Mouse (Mus musculus) thymus, adult 2 months (tissue): ENCODE results near the gene Vwa1. TPM values are rescaled to one million over a fixed set of nuclear protein-coding genes. Genes with fewer than 3 reads are reported as not detected.

Experiments
- DNase-seq: peaks from one replicate; pipeline ENCODE4 v3.0.0; 2021
- H3K27ac ChIP-seq: fragments of 200-500 bp; 2 replicates; pipeline ENCODE4 v1.5.1; 2012; ENCODE audit warnings: low read length, control low read depth; ENCODE audit not compliant: control insufficient read depth, insufficient read depth
- H3K27me3 ChIP-seq: fragments of 200-500 bp; 2 replicates; pipeline ENCODE4 v1.6.1; 2012; ENCODE audit warnings: mild to moderate bottlenecking, low read length, moderate library complexity, mixed read lengths; ENCODE audit not compliant: control insufficient read depth, insufficient read depth
- H3K36me3 ChIP-seq: fragments of 200-500 bp; 2 replicates; pipeline ENCODE4 v1.6.1; 2012; ENCODE audit warnings: mild to moderate bottlenecking, low read length, moderate library complexity; ENCODE audit not compliant: control insufficient read depth, insufficient read depth
- H3K4me1 ChIP-seq: fragments of 200-500 bp; replicated peaks from 2 replicates; pipeline ENCODE4 v1.6.1; 2012; ENCODE audit warnings: low read length; ENCODE audit not compliant: control insufficient read depth, insufficient read depth
- H3K4me3 ChIP-seq: fragments of 200-500 bp; 2 replicates; pipeline ENCODE4 v1.5.1; 2012; ENCODE audit warnings: mild to moderate bottlenecking, low read length, control low read depth, moderate library complexity; ENCODE audit not compliant: control insufficient read depth, insufficient read depth
- CTCF ChIP-seq: fragments of 200-500 bp; IDR thresholded peaks from 2 replicates; pipeline ENCODE4 v1.5.1; 2012; ENCODE audit warnings: mild to moderate bottlenecking, control low read depth, low read length, moderate library complexity, borderline replicate concordance; ENCODE audit not compliant: control insufficient read depth, poor library complexity, insufficient read depth; ENCODE audit errors: extremely low read depth
- POLR2A ChIP-seq: fragments of 200-500 bp; IDR thresholded peaks from 2 replicates; pipeline ENCODE4 v1.6.1; 2012; ENCODE audit warnings: mild to moderate bottlenecking, low read length, control low read depth, moderate library complexity; ENCODE audit not compliant: control insufficient read depth, poor library complexity, insufficient read depth; ENCODE audit errors: extremely low read depth
- WGBS: fragments of 180-500 bp; shearing (Covaris S2); methylation state at CpG from one replicate; pipeline ENCODE4 v1.1.7; 2018; 5-methylcytosine and 5-hydroxymethylcytosine counted together
- polyA plus RNA-seq: library from polyadenylated mRNA; depleted of rRNA; stranded (reverse); fragments of >200 nt; gene quantifications from 2 replicates; pipeline ENCODE4 v1.2.3, GENCODE M21; 2012

The Vwa1 gene
- polyA plus RNA-seq, 1 experiment, result 13.5 TPM

DNA sequence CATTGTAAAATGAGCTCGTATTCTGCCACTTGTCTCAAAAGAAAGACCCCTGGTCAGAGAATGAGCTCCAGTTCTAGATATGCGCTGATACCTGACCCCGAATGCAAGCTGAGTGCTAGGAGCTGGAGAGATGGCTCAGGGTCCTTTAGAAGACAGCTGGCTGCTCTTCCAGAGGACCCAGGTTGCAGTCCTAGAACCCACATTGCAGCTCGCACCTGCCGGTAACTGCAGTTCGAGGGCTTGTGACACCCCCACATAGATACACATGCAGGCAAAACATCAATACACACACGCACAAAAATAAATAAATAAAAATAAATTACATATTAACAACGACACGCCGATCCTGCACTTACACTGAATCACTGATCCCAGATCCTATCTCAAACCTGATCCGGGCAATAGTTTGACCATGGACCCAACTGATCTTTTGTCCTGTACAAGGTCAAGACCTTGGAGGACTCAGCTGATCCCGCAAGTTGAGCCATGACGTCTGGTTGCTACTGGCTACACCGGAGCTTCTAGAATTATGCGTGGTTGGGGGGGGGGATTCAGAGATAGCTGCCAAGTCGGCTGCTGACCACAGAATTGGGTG lies 9.1 kb upstream of the Vwa1 start:
- Histone ChIP-seq H3K27me3 (peaks cover 4% of the 10 kb centered on the region; the same call in 1 of the 2 replicates), H3K36me3 (no peaks in the 10 kb centered on the region), H3K4me3 (no peak overlapping the region; the same call in 1 of the 2 replicates), H3K4me1 (0 out of 2 replicates have a peak, but pooled peaks cover 5% of the 10 kb centered on the region), H3K27ac (no peak overlapping the region)
- WGBS, result 47% methylated on average over 16 of the region's 16 CpGs
- no peak for DNase-seq
- TF ChIP-seq CTCF (no peak), POLR2A (no peak)

- no peak for DNase-seq
- peaks cover 5% of the 10 kb centered on the region; the same call in 1 of the 2 replicates for H3K4me1 ChIP-seq
- H3K4me3 ChIP-seq, result no peak overlapping the region
- TF ChIP-seq CTCF (no peak), POLR2A (no peak)
- H3K27me3 ChIP-seq, result peaks cover 4% of the 10 kb centered on the region; the same call in 1 of the 2 replicates
- H3K36me3 ChIP-seq, result no peaks in the 10 kb centered on the region
- H3K27ac ChIP-seq, result no peak overlapping the region
- WGBS, result 71% methylated on average over 6 of the region's 6 CpGs
These were observed 6.4 kb upstream of the Vwa1 start for GRCm38 (mm10) chr4:155780895-155781294.

DNA sequence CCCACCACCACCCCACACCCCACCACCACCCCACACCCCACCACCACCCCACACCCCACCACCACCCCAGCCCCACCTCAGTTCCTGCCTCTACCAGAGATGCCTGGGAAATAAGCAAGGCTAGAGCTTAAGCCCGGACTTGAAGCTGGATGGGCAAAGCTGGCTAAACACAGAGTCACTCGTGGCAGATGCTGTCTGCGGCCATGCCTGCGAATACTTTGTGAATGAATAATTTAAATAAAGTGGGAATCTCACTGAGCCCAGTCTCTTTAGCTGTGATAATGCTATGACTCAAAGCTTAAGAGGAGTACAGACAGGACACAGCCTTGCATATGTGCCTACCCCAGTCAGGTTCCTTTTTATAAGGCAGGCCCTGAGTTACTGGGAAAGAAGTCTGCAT lies 5.0 kb upstream of the Vwa1 start:
- peaks cover 14% of the 10 kb centered on the region; the same call in 1 of the 2 replicates for H3K4me1 ChIP-seq
- H3K27me3 ChIP-seq, result peaks cover 2% of the 10 kb centered on the region; the same call in 1 of the 2 replicates
- H3K27ac ChIP-seq, result no peak overlapping the region
- DNase-seq, result no peak
- WGBS, result 94% methylated on average over 4 of the region's 4 CpGs
- H3K36me3 ChIP-seq, result no peaks in the 10 kb centered on the region
- H3K4me3 ChIP-seq, result no peak overlapping the region
- TF ChIP-seq POLR2A (no peak), CTCF (no peak)

- no peaks in the 10 kb centered on the region for H3K27me3 ChIP-seq
- WGBS, result 97% methylated on average over 2 of the region's 2 CpGs
- no peaks in the 10 kb centered on the region for H3K36me3 ChIP-seq
- no peak overlapping the region for H3K27ac ChIP-seq
- no peak overlapping the region for H3K4me3 ChIP-seq
- DNase-seq, result no peak
- H3K4me1 ChIP-seq, result peaks cover 14% of the 10 kb centered on the region
- TF ChIP-seq POLR2A (no peak), CTCF (no peak)
These were observed 3.3 kb upstream of the Vwa1 start for GRCm38 (mm10) chr4:155777816-155778215.

- WGBS, result 53% methylated on average over 2 of the region's 2 CpGs
- DNase-seq, result no peak
These were observed 2.3 kb upstream of the Vwa1 start for GRCm38 (mm10) chr4:155776704-155777335.

DNA sequence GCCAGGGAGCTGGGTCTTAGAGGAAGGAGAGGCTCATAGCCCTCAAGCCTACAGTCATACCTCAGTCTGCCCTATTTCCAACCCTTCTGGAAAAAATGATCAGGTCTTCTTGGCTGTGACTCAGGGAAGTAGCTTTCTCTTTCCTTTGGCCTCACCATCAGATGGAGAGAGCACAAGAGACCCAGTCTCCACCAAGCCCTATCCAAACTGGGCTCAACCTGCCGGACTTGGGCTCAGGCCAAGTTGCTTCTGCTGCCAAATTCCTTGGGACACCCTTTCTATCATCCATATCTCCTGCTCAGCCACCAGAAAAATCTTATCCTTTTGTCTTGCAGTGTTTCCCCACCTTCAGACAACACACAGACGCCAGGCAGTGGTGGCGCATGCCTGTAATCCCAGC lies 1.4 kb upstream of the Vwa1 start:
- Histone ChIP-seq H3K36me3 (no peaks in the 10 kb centered on the region), H3K27ac (no peak overlapping the region), H3K27me3 (no peaks in the 10 kb centered on the region), H3K4me3 (no peak overlapping the region), H3K4me1 (peaks cover 14% of the 10 kb centered on the region)
- WGBS, result 90% methylated on average over 3 of the region's 3 CpGs
- no peak for TF ChIP-seq CTCF
- TF ChIP-seq POLR2A, result no peak
- no peak for DNase-seq

More at GRCm38 (mm10) chr4:155776704-155777335, 2.3 kb upstream of the Vwa1 start:
- no peak overlapping the region for H3K27ac ChIP-seq
- H3K4me3 ChIP-seq, result no peak overlapping the region
- TF ChIP-seq POLR2A (no peak), CTCF (no peak)
- no peaks in the 10 kb centered on the region for H3K27me3 ChIP-seq
- H3K4me1 ChIP-seq, result peaks cover 14% of the 10 kb centered on the region
- H3K36me3 ChIP-seq, result no peaks in the 10 kb centered on the region
